Mouse (Mus musculus) embryonic fibroblast, embryonic 13.5 days (primary cell): ENCODE results near the gene Ncapg2.

Source experiments
- CTCF ChIP-seq: IDR thresholded peaks from 2 replicates; pipeline ENCODE4 v1.5.1; 2011; ENCODE audit warnings: mild to moderate bottlenecking, control low read depth, low read length, moderate library complexity, borderline replicate concordance; ENCODE audit not compliant: insufficient read depth
- POLR2A ChIP-seq: IDR thresholded peaks from 2 replicates; pipeline ENCODE4 v1.6.1; 2011; ENCODE audit warnings: low read depth, mild to moderate bottlenecking, control low read depth, low read length, moderate library complexity

- TF ChIP-seq POLR2A (no peak), CTCF (no peak)
These were observed 93.5 kb downstream of the Ncapg2 start for GRCm38 (mm10) chr12:116498666-116499065.
